Mouse (Mus musculus) macrophage (primary cell): ENCODE results near the gene Noct. TPM values are rescaled to one million over a fixed set of nuclear protein-coding genes. Genes with fewer than 3 reads are reported as not detected.
"Not testable (repeated sequence)": the region's sequence is repeated elsewhere in the genome, so short reads cannot be mapped to it uniquely, and the experiment has no call there.

Source experiments
- H3K27ac ChIP-seq: fragments of 350-480 bp; formaldehyde crosslinking; 2 replicates; pipeline ENCODE4 v1.9.0; 2021
- H3K36me3 ChIP-seq: fragments of 350-480 bp; formaldehyde crosslinking; 2 replicates; pipeline ENCODE4 v1.9.0; 2021; ENCODE audit errors: inconsistent target
- H3K4me3 ChIP-seq: fragments of 350-480 bp; formaldehyde crosslinking; 2 replicates; pipeline ENCODE4 v1.9.0; 2021; ENCODE audit errors: inconsistent target
- H3K79me2 ChIP-seq: fragments of 350-480 bp; formaldehyde crosslinking; 2 replicates; pipeline ENCODE4 v1.9.0; 2021; ENCODE audit errors: inconsistent target
- WGBS: methylation state at CpG from one replicate; pipeline ENCODE4 v1.1.7; 2026; ENCODE audit warnings: inconsistent platforms; ENCODE audit not compliant: missing documents; 5-methylcytosine and 5-hydroxymethylcytosine counted together
- polyA plus RNA-seq: library from polyadenylated mRNA; stranded (reverse); fragments of 250-400 nt; gene quantifications from 3 replicates; pipeline ENCODE4 v1.2.4, GENCODE M21; 2018; ENCODE audit warnings: inconsistent platforms
- total RNA-seq, 78 experiments: library from RNA; depleted of rRNA; stranded (reverse); fragments of 250-400 nt; gene quantifications; 1 replicate in 9 of 78; 2 replicates in 24 of 78; 3 replicates in 43 of 78; 4 replicates in 2 of 78; pipeline ENCODE4 v1.2.4; 2018; ENCODE audit warnings: inconsistent platforms in 56 of 78

The Noct gene
- 1,000 to 10,000 TPM in 5 of 26 experiments, 100 to 1,000 TPM in 5, 10 to 100 TPM in 12, 1 to 10 TPM in 4; 7.5 to 1,895 (median 41.6) TPM for total RNA-seq (2018; cell fraction: chromatin; rRNA removed)
- 100 to 1,000 TPM in 3 of 26 experiments, 10 to 100 TPM in 6, 1 to 10 TPM in 16, under 1 TPM in 1; 0.83 to 211 (median 4.4) TPM for total RNA-seq (2018; cell fraction: cytosol; rRNA removed)
- 1,000 to 10,000 TPM in 5 of 26 experiments, 100 to 1,000 TPM in 5, 10 to 100 TPM in 12, 1 to 10 TPM in 4; 6.4 to 1,914 (median 55.8) TPM for total RNA-seq (2018; cell fraction: nucleus; rRNA removed)
- polyA plus RNA-seq, result 3.9 to 14.9 TPM (median 7.7 TPM) in 3 replicates

DNA sequence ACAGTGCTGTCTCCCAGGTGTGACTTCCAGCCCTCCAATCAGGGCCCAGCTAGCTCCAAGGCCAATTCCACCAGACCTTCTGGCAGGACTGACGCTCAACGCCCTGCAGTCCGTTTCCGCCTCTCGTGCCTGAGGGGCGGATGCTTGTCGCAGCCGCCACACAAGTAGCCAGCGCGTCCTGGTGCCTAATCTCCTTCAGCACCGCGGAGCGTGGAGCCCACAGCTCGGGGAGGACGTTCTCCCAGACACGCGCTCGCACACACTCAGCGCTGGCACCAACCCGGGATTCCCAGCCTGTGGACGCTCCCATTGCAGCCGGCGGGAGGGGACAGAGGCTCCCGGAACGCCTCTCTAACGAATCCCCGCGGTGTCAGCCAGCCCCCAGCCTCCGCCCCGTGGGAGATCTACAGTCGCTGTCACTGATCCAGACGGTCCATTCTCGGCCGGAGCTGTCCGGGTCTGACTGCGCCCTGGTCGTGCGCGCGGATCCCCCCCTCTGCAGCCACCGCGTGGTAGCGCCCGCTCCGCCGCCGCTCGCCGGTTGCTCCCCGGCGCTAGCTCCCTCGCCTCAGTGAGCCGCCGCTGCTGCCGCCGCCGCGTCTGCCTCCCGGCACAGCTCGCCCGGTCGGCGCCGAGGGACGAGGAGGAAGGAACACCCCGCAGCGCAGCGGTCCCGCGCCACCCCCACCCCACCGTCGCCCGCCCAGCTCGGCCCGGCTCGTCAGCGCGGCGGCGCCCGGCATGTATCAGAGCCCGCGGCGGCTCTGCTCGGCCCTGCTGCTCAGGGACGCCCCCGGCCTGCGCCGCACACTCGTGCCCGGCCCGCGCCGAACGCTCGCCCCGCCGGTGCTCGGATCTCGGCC lies at the start of gene Noct:
Noct (plus strand) TSS at position 85 of the 863 bp plus-strand sequence.
- Histone ChIP-seq H3K36me3 (no peaks in the 10 kb centered on the region), H3K79me2 (peaks cover 42% of the 10 kb centered on the region), H3K27ac (peak within 1 kb of the TSS; percentile 80), H3K4me3 (peak within 1 kb of the TSS; percentile 35)
- 1% methylated on average over 88 of the region's 100 CpGs for WGBS

DNA sequence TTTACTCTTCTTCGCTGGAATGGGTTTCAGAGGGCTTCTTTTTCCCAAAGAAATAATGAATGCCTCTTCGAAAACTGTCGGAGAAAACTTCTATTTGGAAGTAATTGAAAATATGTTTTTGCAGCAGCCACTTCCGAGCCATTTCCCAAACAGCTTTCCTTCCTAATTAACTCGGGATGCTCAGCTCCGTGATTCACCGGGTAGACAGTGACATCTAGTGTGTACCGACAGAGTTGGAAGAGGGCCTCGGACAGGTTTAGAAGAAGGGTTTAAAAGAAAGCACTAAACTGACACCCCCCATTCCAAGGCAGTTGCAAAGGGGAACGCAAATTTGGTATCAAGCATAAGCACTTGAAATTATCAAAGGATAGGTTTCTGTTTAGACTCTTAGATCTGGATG lies 46.1 kb upstream of the Noct start:
- no peak overlapping the region for H3K4me3 ChIP-seq
- no peaks in the 10 kb centered on the region for H3K79me2 ChIP-seq
- no peak overlapping the region for H3K27ac ChIP-seq
- no peaks in the 10 kb centered on the region for H3K36me3 ChIP-seq
- 76% methylated on average over 10 of the region's 10 CpGs for WGBS

DNA sequence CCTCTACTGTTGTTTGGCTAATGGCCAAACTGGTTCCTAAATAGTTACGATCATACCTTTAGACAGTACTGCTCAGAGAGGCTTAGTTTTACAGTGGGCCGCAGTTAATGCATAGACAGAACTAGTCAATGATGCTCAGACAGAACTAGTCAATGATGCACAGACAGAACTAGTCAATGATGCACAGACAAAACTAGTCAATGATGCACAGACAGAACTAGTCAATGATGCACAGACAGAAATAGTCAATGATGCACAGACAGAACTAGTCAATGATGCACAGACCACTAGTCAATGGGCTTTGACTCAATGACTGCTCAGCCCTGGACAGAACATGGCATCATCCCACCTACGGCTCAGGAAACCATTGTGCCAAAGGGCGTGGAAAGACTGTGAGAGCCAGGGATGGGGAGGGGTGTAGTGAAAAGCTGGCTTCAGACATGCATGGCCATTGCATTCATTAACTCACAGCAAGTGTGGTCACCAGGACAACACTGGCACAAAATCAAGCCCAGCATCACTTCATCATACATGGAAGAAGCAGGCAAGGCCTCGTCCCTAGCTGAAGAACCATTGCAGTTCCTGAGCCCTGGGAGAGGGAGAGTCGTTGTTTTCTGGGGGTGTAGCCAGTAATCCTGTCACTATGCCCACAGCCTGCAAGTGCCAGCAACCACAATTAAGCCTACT lies 44.6 kb upstream of the Noct start:
- H3K27ac ChIP-seq, result no peak overlapping the region
- H3K4me3 ChIP-seq, result no peak overlapping the region
- no peaks in the 10 kb centered on the region for H3K79me2 ChIP-seq
- 91% methylated on average over 6 of the region's 6 CpGs for WGBS
- no peaks in the 10 kb centered on the region for H3K36me3 ChIP-seq

DNA sequence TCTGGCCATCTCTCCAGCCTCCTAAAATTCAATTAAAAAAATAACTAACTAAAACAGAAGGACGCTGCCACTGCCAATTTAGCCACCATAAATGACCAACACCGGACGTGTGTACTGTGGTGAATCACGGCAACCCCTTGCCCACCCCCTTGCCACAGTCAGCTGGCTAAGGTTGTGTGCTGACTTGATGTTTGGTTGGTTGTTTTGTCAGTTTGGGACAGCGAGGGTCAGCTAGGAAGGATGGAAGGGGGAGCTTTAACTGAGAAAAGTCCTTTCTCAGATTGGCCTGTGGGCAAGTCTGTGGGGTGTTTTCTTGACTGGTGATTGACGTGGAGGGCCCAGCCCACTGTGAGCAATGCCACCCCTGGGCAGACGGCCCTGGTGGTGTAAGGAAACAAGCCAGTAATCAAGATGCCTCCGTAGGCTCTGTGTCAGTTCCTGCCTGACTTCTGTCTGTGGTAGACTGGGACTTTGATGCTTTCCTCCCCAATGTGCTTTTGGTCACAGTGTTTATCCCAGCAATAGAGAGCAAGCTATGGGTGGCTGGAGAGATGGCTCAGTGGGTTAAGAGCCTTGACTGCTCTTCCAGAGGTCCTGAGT lies 43.8 kb upstream of the Noct start:
- Histone ChIP-seq H3K36me3 (no peaks in the 10 kb centered on the region), H3K27ac (no peak overlapping the region), H3K79me2 (no peaks in the 10 kb centered on the region), H3K4me3 (no peak overlapping the region)
- 88% methylated on average over 8 of the region's 8 CpGs for WGBS

DNA sequence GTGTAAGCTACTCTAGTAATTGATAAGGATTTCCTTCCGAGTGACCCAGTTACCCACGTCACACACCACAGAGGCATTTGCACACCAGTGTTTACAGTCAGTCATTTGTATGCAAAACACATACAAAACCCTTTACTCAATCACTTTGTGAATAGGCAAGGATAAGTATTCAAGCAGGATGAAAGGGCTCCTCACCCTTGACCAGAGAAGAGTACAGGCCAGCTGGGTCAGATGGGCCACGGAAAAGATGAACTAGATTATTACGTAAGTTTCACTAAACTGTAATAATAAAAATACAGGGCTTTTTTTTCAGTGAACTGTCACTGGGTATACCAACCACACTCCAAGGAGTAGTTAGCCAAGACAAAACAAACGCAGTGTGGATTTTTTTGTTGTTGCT lies 41.8 kb upstream of the Noct start:
- H3K79me2 ChIP-seq, result no peaks in the 10 kb centered on the region
- H3K4me3 ChIP-seq, result no peak overlapping the region
- no peaks in the 10 kb centered on the region for H3K36me3 ChIP-seq
- H3K27ac ChIP-seq, result no peak overlapping the region
- WGBS, result 73% methylated on average over 5 of the region's 5 CpGs

DNA sequence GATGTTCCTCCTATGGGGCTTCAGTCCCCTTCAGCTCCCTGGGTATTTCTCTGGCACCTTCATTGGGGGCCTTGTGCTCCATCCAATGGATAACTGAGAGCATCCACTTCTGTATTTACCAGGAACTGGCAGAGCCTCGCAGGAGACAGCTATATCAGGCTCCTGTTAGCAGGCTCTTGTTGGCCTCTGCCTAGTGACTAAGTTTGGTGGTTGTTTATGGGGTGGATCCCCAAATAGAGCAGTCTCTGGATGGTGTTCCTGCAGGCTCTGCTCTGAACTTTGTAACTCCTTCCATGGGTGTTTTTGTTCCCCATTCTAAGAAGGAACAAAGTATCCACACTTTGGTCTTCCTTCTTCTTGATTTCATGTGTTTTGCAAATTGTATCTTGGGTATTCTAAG lies 40.7 kb upstream of the Noct start:
- H3K79me2 ChIP-seq, H3K4me3 ChIP-seq, H3K27ac ChIP-seq, H3K36me3 ChIP-seq: not testable (repeated sequence)
- WGBS, result 9% methylated on average over 1 of the region's 1 CpGs

DNA sequence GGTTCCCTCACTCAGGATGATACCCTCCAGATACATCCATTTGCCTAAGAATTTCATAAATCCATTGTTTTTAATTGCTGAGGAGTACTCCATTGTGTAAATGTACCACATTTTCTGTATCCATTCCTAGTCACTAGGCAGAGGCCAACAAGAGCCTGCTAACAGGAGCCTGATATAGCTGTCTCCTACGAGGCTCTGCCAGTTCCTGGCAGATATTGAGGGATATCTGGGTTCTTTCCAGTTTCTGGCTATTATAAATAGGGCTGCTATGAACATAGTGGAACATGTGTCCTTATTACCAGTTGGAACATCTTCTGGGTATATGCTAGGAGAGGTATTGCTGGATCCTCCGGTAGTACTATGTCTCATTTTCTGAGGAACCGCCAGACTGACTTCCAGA lies 40.3 kb upstream of the Noct start:
- not testable (repeated sequence) for H3K36me3 ChIP-seq, H3K79me2 ChIP-seq, H3K27ac ChIP-seq, H3K4me3 ChIP-seq
- 93% methylated on average over 2 of the region's 3 CpGs for WGBS

DNA sequence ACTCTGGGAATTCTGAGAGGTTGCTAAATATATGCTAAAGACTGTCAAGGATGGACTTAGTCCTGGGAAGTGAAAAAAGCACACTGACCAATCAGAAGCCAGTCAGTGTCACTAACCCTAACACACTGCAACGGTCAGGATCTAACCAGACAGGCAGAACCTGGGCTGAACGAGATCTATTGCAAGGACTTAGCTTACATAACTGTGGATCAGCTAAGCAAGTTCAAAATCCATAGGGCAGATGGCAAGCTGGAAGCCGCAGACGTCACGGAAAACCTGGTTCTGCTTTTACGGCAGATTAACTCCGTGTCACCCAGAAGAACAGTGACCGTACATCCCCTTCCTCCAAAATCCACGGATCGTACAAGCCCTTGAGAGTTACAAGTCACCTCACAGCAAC lies 39.5 kb upstream of the Noct start:
- H3K79me2 ChIP-seq, result no peaks in the 10 kb centered on the region
- H3K4me3 ChIP-seq, result no peak overlapping the region
- no peaks in the 10 kb centered on the region for H3K36me3 ChIP-seq
- H3K27ac ChIP-seq, result no peak overlapping the region
- 63% methylated on average over 10 of the region's 10 CpGs for WGBS

DNA sequence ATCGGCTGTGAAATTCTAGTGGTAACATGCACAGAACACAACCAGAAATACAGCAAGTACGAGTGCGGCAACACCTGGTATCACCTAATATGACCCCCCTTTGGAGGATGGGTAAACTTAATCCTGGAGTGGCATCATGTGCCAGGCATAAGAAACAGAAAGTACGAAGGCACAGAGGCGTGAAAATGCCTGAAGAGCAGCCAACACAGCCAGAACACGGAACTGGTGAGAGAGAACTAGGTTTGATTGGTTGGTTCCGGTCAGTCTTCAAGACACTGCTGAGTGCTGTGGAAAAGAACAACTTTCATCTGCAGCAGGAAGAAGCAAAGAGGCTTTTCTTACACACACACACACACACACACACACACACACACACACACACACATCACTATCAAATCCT lies 38.8 kb upstream of the Noct start:
- Histone ChIP-seq H3K4me3 (no peak overlapping the region), H3K27ac (no peak overlapping the region), H3K36me3 (no peaks in the 10 kb centered on the region), H3K79me2 (no peaks in the 10 kb centered on the region)
- WGBS, result 94% methylated on average over 7 of the region's 7 CpGs

DNA sequence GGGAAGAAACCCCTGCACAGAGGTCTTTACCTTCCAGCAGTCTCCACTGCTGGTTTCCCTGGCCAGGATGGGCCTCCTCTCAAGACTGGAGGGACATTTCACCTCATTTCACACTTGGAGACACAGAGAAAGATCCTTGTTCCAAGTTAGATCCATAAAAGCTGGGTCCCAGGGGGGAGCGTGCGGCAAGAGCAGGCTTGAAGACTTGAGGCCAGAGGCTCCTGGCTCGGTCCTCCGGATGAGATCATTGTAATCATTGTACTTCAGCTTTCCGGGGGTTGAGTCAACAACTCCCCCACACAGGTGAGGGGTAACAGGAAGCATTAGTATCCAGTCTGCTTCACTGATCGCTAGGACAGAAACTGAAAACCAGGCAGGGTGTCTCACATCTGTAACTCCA lies 30.2 kb upstream of the Noct start:
- no peak overlapping the region for H3K27ac ChIP-seq
- H3K4me3 ChIP-seq, result no peak overlapping the region
- H3K79me2 ChIP-seq, result no peaks in the 10 kb centered on the region
- 90% methylated on average over 6 of the region's 6 CpGs for WGBS
- H3K36me3 ChIP-seq, result no peaks in the 10 kb centered on the region

DNA sequence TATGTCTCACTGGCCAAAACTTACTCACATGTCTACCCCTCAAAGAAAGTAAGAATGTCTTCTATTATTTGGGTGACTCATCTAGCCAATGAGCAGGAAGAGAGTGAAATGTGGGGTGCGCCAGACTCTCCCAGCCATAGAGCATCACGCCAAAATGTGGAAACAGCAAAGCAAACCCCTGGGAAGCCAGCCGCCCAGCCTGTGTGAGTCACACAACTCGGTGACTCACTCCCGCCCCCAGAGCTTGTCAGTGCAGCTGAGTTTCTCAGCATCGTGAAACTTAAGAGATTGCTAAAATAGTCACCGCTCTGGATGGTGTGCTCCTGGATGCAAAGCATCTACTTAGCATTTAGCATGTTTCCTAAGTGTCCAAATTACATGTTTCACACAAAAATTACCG lies 28.9 kb upstream of the Noct start:
- WGBS, result 14% methylated on average over 8 of the region's 8 CpGs
- H3K79me2 ChIP-seq, result no peaks in the 10 kb centered on the region
- H3K36me3 ChIP-seq, result no peaks in the 10 kb centered on the region
- H3K27ac ChIP-seq, result peak overlapping the region; percentile 71
- no peak overlapping the region for H3K4me3 ChIP-seq

DNA sequence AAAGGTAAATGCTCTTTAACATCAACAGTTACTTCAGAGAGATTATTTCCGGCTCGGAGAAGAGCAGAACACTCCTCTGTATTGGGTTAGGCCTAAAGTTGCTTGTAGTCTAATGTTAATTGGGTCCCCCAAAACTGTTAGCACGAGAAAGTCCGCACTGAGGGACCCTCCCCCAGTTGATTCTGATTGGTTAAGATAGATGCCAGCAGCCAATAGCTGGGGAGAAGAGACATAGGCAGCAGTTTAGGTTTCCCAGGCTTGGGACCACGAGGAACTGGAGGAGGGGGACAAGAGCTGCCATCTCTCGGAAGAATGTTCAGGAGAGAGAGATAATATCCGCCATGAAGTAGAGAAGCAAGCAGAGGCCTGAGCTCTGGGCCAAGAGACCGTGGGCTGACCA lies 28.5 kb upstream of the Noct start:
- 68% methylated on average over 8 of the region's 8 CpGs for WGBS
- Histone ChIP-seq H3K4me3 (no peak overlapping the region), H3K79me2 (no peaks in the 10 kb centered on the region), H3K27ac (peak overlapping the region; percentile 71), H3K36me3 (no peaks in the 10 kb centered on the region)

DNA sequence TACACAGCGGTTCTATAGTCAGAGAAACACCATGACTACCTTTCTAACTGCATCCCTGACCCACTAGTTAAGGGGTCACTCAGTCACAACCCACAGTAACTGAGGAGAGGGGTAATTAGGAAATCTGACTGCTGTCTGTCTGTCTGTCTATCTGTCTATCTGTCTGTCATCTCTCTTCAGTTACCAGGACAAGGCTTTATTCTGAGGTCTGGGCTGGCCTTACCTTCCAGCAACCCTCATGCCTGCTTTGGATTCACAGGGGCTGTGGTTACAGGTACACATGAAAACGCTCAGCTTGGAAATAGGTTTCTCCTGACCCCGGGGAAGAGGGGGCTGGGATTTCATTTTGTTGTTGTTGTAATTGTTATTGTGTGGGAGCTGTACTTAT lies 27.5 kb upstream of the Noct start:
- Histone ChIP-seq H3K27ac (peak overlapping the region; percentile 71), H3K36me3 (no peaks in the 10 kb centered on the region), H3K79me2 (no peaks in the 10 kb centered on the region), H3K4me3 (no peak overlapping the region)
- WGBS, result 80% methylated on average over 3 of the region's 3 CpGs

DNA sequence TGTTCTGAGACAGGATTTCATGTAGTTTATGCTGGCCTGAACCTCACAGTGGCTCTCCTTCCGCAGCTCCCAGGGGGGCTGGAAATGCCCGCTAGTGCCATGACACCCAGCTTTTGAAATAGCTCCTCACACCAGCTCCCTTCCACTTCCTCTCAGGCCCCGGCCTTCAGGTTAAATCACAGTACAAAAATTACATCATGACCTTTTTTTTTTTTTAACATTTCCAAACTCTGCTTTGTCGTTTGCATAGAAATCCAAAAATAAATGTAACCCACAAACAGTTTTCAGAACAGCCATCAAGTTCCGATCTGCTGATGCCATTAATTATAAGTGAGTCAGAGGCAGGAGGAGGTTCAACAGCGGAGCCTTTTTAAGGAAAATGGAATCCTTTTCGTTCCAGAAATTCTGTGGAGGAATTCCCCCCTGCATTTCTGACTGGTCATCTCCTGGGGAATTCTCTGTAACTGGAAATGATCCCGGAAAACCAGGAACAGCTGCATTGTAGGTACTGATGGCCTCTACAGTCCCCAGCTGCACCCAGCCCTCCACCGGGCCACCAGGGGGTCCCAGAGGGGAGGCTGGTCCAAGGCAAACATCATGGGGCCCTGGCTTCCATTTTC lies 27.0 kb upstream of the Noct start:
- Histone ChIP-seq H3K36me3 (no peaks in the 10 kb centered on the region), H3K27ac (peak overlapping the region; percentile 71), H3K4me3 (no peak overlapping the region), H3K79me2 (no peaks in the 10 kb centered on the region)
- whole genome bisulfite sequencing, result 21% methylated on average over 8 of the region's 9 CpGs
